Mouse (Mus musculus) liver, embryonic 14.5 days (tissue): ENCODE data around the gene Ccrl2. TPM values are rescaled to one million over a fixed set of nuclear protein-coding genes. Genes with fewer than 3 reads are reported as not detected.

Experiments
- ATAC-seq: fragments of 200-750 bp; cut with Nextera tagmentation; 2 replicates; pipeline ENCODE4 v1.8.0; 2017; ENCODE audit warnings: moderate number of reproducible peaks, mild to moderate bottlenecking, moderate library complexity; ENCODE audit not compliant: insufficient read depth
- DNase-seq, 3 experiments: peaks; one replicate each; pipeline ENCODE4 v3.0.0-alpha.2; 2012 to 2013; ENCODE audit warnings: low read depth in 3 of 3, low spot score in 3 of 3
- H3K27ac ChIP-seq: fragments of 300-500 bp; sonication (generic); 2 replicates; pipeline ENCODE4 v1.5.1; 2014; ENCODE audit warnings: moderate library complexity, mild to moderate bottlenecking, control low read depth, inconsistent platforms
- H3K27me3 ChIP-seq: fragments of 300-500 bp; sonication (generic); 2 replicates; pipeline ENCODE4 v1.6.1; 2014; ENCODE audit warnings: mild to moderate bottlenecking, low read length, moderate library complexity; ENCODE audit not compliant: control insufficient read depth, insufficient read depth
- H3K36me3 ChIP-seq: fragments of 300-500 bp; sonication (generic); replicated peaks from 2 replicates; pipeline ENCODE4 v1.6.1; 2014; ENCODE audit warnings: low read depth; ENCODE audit not compliant: control insufficient read depth, insufficient read depth
- H3K4me1 ChIP-seq, 2 experiments: fragments of 200-500 bp in 1 of 2; fragments of 300-500 bp in 1 of 2; sonication (generic) in 1 of 2; replicated peaks; 2 replicates each; pipeline ENCODE4 v1.6.1; 2012 to 2014; ENCODE audit warnings: antibody characterized with exemption in 1 of 2, inconsistent platforms in 1 of 2, low read length in 1 of 2; ENCODE audit not compliant: control insufficient read depth in 2 of 2, insufficient read depth in 2 of 2
- H3K4me2 ChIP-seq: fragments of 300-500 bp; sonication (generic); 2 replicates; pipeline ENCODE4 v1.6.1; 2014; ENCODE audit warnings: low read depth, mild to moderate bottlenecking, control low read depth, moderate library complexity
- H3K4me3 ChIP-seq, 2 experiments: fragments of 200-500 bp in 1 of 2; fragments of 300-500 bp in 1 of 2; sonication (generic) in 1 of 2; 2 replicates each; pipeline ENCODE4 v1.5.1; 2012 to 2014; ENCODE audit warnings: low read depth in 2 of 2, low read length in 2 of 2, mild to moderate bottlenecking in 2 of 2, control low read depth in 1 of 2, inconsistent platforms in 1 of 2, moderate library complexity in 1 of 2; ENCODE audit not compliant: insufficient read depth in 1 of 2
- H3K9ac ChIP-seq: fragments of 300-500 bp; sonication (generic); replicated peaks from 2 replicates; pipeline ENCODE4 v1.6.1; 2014; ENCODE audit warnings: mild to moderate bottlenecking, control low read depth, moderate library complexity
- H3K9me3 ChIP-seq: fragments of 300-500 bp; sonication (generic); 2 replicates; pipeline ENCODE4 v1.6.1; 2016; ENCODE audit warnings: low read length, mixed read lengths; ENCODE audit not compliant: control insufficient read depth
- CTCF ChIP-seq: IDR thresholded peaks from 2 replicates; pipeline ENCODE4 v1.5.1; 2016; ENCODE audit warnings: antibody characterized with exemption, low read depth, control low read depth
- EP300 ChIP-seq: IDR thresholded peaks from 2 replicates; pipeline ENCODE4 v1.6.1; 2016; ENCODE audit warnings: antibody characterized with exemption, low read depth
- WGBS: fragments of 180-500 bp; shearing (Covaris S2); extraction: QIAGEN DNeasy Blood & Tissue Kit; methylation state at CpG from one replicate; pipeline ENCODE4 v1.1.7; 2014; ENCODE audit not compliant: insufficient replicate concordance; 5-methylcytosine and 5-hydroxymethylcytosine counted together
- polyA plus RNA-seq, 2 experiments: library from polyadenylated mRNA; depleted of rRNA in 1 of 2; stranded (reverse) in 1 of 2; unstranded in 1 of 2; fragments of >200 nt; fragmentation: Nextera tagmentation in 1 of 2; extraction: Ambion mirVana in 1 of 2; gene quantifications; 2 replicates each; pipeline versions ENCODE4 v1.2.1 to v1.2.3; 2012 to 2014

Ccrl2 gene
- polyA plus RNA-seq, 2 experiments: 8.8 to 16.6 TPM

DNA sequence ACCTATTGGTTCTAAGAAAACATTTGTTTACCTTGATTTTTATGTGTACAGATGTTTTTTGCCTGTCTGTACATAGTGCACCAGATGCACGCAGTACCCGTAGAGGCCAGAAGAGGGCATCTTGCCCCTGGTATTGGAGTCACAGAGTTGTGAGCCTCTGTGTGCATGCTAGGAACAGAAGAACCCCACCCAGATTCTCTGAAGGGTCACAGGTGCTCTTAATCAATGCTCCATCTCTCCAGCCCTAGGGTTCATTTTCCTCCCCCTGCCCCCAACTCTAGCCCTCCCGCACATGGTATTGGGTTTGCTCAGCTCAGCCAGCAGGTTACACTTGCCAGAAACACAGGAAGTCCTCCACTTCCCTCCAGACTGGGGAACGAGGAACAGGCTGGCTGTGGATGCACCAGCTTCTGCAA is 13.2 kb upstream of the Ccrl2 start:
- 11% methylated on average over 4 of the region's 4 CpGs for WGBS
- Histone ChIP-seq H3K4me3 (no peak overlapping the region), H3K9me3 (no peaks in the 10 kb centered on the region), H3K27me3 (no peaks in the 10 kb centered on the region; the same call in 1 of the 2 replicates), H3K27ac (no peak overlapping the region), H3K9ac (no peak overlapping the region), H3K4me1 (0 out of 4 replicates have a peak, but pooled peaks cover 0 to 2% of the 10 kb centered on the region in 2 experiments), H3K4me2 (no peak overlapping the region), H3K36me3 (no peaks in the 10 kb centered on the region)
- no peak for TF ChIP-seq EP300
- peak; percentile 88 for TF ChIP-seq CTCF
- ATAC-seq: peak; percentile 63; the same call in 1 of the 2 replicates
- peak in 1 of 3 experiments; percentile 57 for DNase-seq

- H3K4me1 ChIP-seq: 0 out of 4 replicates have a peak, but pooled peaks cover 0 to 2% of the 10 kb centered on the region in 2 experiments
- TF ChIP-seq CTCF: no peak
- no peak for TF ChIP-seq EP300
- no peak overlapping the region for H3K4me2 ChIP-seq
- no peak overlapping the region for H3K4me3 ChIP-seq
- no peaks in the 10 kb centered on the region for H3K9me3 ChIP-seq
- DNase-seq: no peak
- H3K27me3 ChIP-seq: no peaks in the 10 kb centered on the region; the same call in 1 of the 2 replicates
- no peak overlapping the region for H3K9ac ChIP-seq
- H3K27ac ChIP-seq: no peak overlapping the region
- no peak for ATAC-seq
- H3K36me3 ChIP-seq: no peaks in the 10 kb centered on the region
- 66% methylated on average over 4 of the region's 4 CpGs for WGBS
Observed at GRCm38 (mm10) chr9:111067052-111067451, 9.7 kb upstream of the Ccrl2 start.

DNA sequence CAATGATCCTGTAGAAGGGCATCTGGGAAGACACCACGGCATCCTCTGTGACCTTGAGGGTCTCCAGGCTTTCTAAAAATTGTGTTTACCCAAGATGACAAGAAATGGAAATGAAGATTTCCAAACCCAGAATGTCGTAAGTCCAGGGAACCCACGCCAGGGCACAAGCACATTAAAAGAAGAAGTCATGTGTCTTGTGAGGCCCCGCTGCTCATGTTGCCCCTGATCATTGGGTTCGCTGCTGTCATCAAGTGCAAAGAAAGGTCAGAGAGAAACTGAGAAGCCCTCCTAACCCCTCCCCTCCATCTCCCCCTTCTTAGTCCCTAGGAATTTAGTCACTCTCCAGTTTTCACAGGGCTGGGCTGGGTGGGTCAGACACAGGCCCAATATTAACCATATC is 5.5 kb upstream of the Ccrl2 start:
- no peak overlapping the region for H3K4me3 ChIP-seq
- no peak for DNase-seq
- no peak overlapping the region for H3K9ac ChIP-seq
- no peak overlapping the region for H3K4me2 ChIP-seq
- H3K9me3 ChIP-seq: no peaks in the 10 kb centered on the region
- H3K27me3 ChIP-seq: no peaks in the 10 kb centered on the region
- H3K27ac ChIP-seq: no peak overlapping the region
- peaks cover 19 to 21% of the 10 kb centered on the region in 2 experiments for H3K4me1 ChIP-seq
- H3K36me3 ChIP-seq: no peaks in the 10 kb centered on the region
- no peak for ATAC-seq
- 67% methylated on average over 5 of the region's 5 CpGs for WGBS
- TF ChIP-seq CTCF: no peak
- no peak for TF ChIP-seq EP300

DNA sequence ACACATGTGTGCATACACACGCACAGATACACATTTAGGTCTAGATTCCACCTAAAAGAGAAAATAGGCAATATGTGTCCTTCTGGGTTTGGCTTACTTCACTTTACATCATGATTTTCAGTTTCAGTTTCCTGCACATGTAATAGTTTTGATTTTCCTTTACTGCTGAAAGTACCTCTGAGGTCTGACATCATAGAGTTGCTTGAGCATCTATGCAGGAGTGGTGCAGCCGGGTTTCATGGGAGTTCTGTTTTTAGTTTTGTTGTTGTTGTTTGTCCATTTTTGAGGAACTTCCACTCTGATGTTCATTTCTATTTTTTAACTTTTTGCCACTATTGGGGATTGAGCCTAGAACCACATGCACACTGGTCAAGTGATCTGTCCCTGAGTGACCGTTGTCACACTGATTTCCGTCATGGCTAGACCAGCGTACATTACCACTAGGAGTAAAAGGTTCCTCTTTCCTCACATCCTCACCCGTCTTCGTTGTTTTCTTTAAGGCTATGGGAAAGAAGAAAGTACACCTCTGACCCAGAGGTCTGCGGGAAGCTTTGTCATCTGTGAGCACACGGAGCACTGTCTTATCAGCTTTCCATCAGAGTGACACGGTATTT is 1.7 kb upstream of the Ccrl2 start:
- TF ChIP-seq CTCF (no peak), EP300 (no peak)
- Histone ChIP-seq H3K4me3 (no peak overlapping the region), H3K9ac (no peak overlapping the region), H3K9me3 (no peaks in the 10 kb centered on the region), H3K27me3 (no peaks in the 10 kb centered on the region), H3K27ac (no peak overlapping the region), H3K36me3 (peaks cover 5% of the 10 kb centered on the region), H3K4me2 (peak overlapping the region; percentile 25), H3K4me1 (peaks cover 25 to 41% of the 10 kb centered on the region in 2 experiments)
- ATAC-seq: no peak
- peak in 1 of 3 experiments; percentile 23 for DNase-seq
- 26% methylated on average over 10 of the region's 10 CpGs for WGBS

- Histone ChIP-seq H3K4me1 (peaks cover 25 to 41% of the 10 kb centered on the region in 2 experiments), H3K36me3 (peaks cover 13% of the 10 kb centered on the region), H3K4me3 (peak overlapping the region; percentile 83 to 91), H3K27ac (peak overlapping the region; percentile 99), H3K9ac (peak overlapping the region; percentile 97), H3K27me3 (no peaks in the 10 kb centered on the region), H3K4me2 (peak overlapping the region; percentile 88), H3K9me3 (no peaks in the 10 kb centered on the region)
- TF ChIP-seq EP300: no peak
- TF ChIP-seq CTCF: no peak
- ATAC-seq (no peak; the same call in none of the 2 replicates), DNase-seq (peak in 1 of 3 experiments; percentile 19)
- 40% methylated on average over 14 of the region's 14 CpGs for WGBS
Observed at GRCm38 (mm10) chr9:111057544-111058370, 438 bp upstream of the Ccrl2 start.
